Mouse (Mus musculus) liver, adult 2 months (tissue): ENCODE results near the gene Kat6b. TPM values are rescaled to one million over a fixed set of nuclear protein-coding genes. Genes with fewer than 3 reads are reported as not detected.
A peak's percentile ranks its signal among the peaks of the same experiment; 100 is the strongest.

Experiments used
- DNase-seq: peaks from one replicate; pipeline ENCODE4 v3.0.0-alpha.2; 2011; ENCODE audit warnings: low read depth, low spot score; ENCODE audit errors: extremely low read depth
- H3K27ac ChIP-seq: fragments of 200-500 bp; replicated peaks from 2 replicates; pipeline ENCODE4 v1.5.1; 2012; ENCODE audit warnings: low read depth, mild to moderate bottlenecking, control low read depth, inconsistent platforms, low read length; ENCODE audit not compliant: insufficient read depth
- H3K27me3 ChIP-seq: fragments of 200-500 bp; 2 replicates; pipeline ENCODE4 v1.6.1; 2012; ENCODE audit warnings: mild to moderate bottlenecking, moderate library complexity, low read length, inconsistent platforms; ENCODE audit not compliant: control insufficient read depth, insufficient read depth
- H3K36me3 ChIP-seq: fragments of 200-500 bp; 2 replicates; pipeline ENCODE4 v1.6.1; 2012; ENCODE audit warnings: low read length, inconsistent platforms; ENCODE audit not compliant: control insufficient read depth, insufficient read depth
- H3K4me1 ChIP-seq: fragments of 200-500 bp; 2 replicates; pipeline ENCODE4 v1.6.1; 2011; ENCODE audit warnings: low read length; ENCODE audit not compliant: control insufficient read depth, insufficient read depth
- H3K4me3 ChIP-seq: fragments of 200-500 bp; 2 replicates; pipeline ENCODE4 v1.5.1; 2011; ENCODE audit warnings: low read depth, mild to moderate bottlenecking, control low read depth, low read length, moderate library complexity; ENCODE audit not compliant: insufficient read depth
- H3K79me2 ChIP-seq: fragments of 200-500 bp; 2 replicates; pipeline ENCODE4 v1.6.1; 2012; ENCODE audit warnings: inconsistent platforms, mild to moderate bottlenecking, low read length, moderate library complexity; ENCODE audit not compliant: control insufficient read depth, insufficient read depth
- H3K9ac ChIP-seq: fragments of 200-500 bp; 2 replicates; pipeline ENCODE4 v1.6.1; 2012; ENCODE audit warnings: low read depth, mild to moderate bottlenecking, control low read depth, inconsistent platforms, low read length
- CTCF ChIP-seq: fragments of 200-500 bp; IDR thresholded peaks from 2 replicates; pipeline ENCODE4 v1.5.1; 2011; ENCODE audit warnings: low read depth, low read length, control low read depth
- POLR2A ChIP-seq: fragments of 200-500 bp; IDR thresholded peaks from 2 replicates; pipeline ENCODE4 v1.6.1; 2011; ENCODE audit warnings: low read length, control low read depth; ENCODE audit not compliant: insufficient read depth; ENCODE audit errors: extremely low read depth
- WGBS: fragments of 180-500 bp; shearing (Covaris S2); methylation state at CpG from one replicate; pipeline ENCODE4 v1.1.7; 2018; 5-methylcytosine and 5-hydroxymethylcytosine counted together
- polyA plus RNA-seq: library from polyadenylated mRNA; depleted of rRNA; stranded (reverse); fragments of >200 nt; gene quantifications from 2 replicates; pipeline ENCODE4 v1.2.3, GENCODE M21; 2012
- total RNA-seq: library from RNA; depleted of rRNA; stranded (reverse); fragments of >200 nt; gene quantifications from 2 replicates; pipeline ENCODE4 v1.2.3, GENCODE M21; 2014

The Kat6b gene
- total and polyA plus RNA-seq, 2 experiments: 3.2 to 5.3 TPM

DNA sequence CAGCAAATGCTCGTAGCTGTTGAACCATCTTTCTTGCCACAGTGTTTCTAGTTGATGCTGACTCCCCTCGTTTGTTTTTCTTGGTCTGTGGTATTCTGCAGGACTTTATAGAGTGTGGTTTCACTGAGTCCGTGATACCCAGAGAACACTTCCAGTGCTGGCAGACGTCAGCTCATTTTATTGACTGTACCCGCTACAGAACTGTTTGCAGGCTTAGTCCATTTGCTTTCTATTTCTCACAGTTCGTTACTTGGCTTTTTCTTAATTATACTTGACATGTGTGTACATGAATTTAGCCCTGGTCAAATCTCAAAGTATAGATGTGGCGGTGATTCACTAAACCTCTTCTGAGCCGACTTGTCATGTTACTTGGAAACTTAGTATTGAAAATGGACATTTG is 95.6 kb downstream of the Kat6b start:
- no peak overlapping the region for H3K27ac ChIP-seq

DNA sequence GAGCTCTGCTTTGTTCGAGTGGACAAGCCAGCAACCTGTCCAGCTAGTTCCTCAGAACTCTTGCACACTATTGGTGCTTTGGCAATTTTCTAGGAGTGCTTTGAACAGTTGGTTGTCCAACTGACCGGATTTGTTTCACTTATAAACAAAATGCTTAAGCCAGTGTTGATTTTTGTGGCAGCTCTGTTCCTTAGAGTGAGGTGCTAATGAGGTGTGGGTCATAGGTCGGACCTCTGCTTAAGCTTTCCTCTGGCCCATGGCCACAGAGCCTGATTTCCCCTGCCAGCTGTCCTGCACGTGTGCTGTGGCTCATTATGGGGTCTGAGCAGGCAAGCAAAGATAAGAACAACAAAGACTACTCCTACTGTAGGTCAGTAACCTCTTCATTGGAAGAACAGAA is 100.0 kb downstream of the Kat6b start:
- Histone ChIP-seq H3K36me3 (no peaks in the 10 kb centered on the region), H3K4me1 (peaks cover 28% of the 10 kb centered on the region), H3K79me2 (peaks cover 28% of the 10 kb centered on the region; the same call in 1 of the 2 replicates), H3K4me3 (no peak overlapping the region), H3K27ac (no peak overlapping the region), H3K27me3 (no peaks in the 10 kb centered on the region), H3K9ac (no peak overlapping the region)
- 24% methylated on average over 4 of the region's 4 CpGs for WGBS
- TF ChIP-seq POLR2A (no peak), CTCF (no peak)
- DNase-seq: peak; percentile 61

More for the DNA sequence above, 95.6 kb downstream of the Kat6b start:
- H3K4me1 ChIP-seq: peaks cover 12% of the 10 kb centered on the region; the same call in 1 of the 2 replicates
- 0 out of 2 replicates have a peak overlapping the region, but pooled peaks have one; percentile 8 for H3K9ac ChIP-seq
- no peak overlapping the region for H3K4me3 ChIP-seq
- 55% methylated on average over 8 of the region's 8 CpGs for WGBS
- peak; percentile 53 for DNase-seq
- H3K79me2 ChIP-seq: peaks cover 33% of the 10 kb centered on the region; the same call in 1 of the 2 replicates
- TF ChIP-seq POLR2A (no peak), CTCF (no peak)
- H3K27me3 ChIP-seq: no peaks in the 10 kb centered on the region
- H3K36me3 ChIP-seq: no peaks in the 10 kb centered on the region

DNA sequence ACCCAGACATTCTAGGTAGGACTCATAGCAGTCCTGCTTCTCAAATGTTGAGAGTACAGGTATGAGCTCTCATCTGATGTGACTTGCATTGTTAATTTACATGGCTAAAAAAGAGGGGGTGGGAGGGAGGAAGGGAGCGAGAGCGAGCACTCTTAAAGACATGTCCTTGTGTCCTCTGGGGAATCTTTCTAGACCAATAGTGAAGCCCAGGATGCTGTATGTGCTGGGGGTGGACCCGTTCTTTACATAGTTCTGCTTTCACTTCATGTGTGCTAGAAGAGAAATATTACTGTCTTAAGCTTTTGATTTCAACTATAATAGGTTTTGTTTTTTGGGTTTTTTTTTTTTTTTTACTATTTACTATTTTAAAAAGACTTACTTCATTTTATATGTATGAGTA is 101.1 kb downstream of the Kat6b start:
- no peak for DNase-seq
- 94% methylated on average over 3 of the region's 3 CpGs for WGBS
- H3K9ac ChIP-seq: no peak overlapping the region

DNA sequence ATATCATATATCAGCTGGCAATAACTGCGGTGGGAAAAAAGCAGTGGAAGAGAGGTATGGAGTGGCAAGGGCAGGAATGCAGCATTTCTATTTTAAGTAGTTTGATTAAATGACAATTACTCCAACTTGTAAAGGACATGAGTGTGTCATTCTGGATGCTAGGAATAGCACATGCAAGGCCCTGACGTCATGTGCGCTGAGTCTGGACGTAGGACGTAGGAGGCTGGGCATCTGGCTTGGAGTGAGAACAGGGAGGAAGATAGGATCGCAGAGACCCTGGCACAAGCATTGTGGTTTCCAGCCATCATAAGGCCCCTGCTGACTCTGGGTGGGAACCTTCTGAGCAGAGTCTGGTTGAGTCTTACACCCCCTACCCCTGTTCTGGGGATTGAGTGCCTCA is 101.8 kb downstream of the Kat6b start:
- TF ChIP-seq CTCF (no peak), POLR2A (no peak)
- no peak overlapping the region for H3K9ac ChIP-seq
- WGBS: 97% methylated on average over 6 of the region's 6 CpGs
- peaks cover 23% of the 10 kb centered on the region for H3K4me1 ChIP-seq
- no peak overlapping the region for H3K4me3 ChIP-seq
- no peak for DNase-seq
- H3K27me3 ChIP-seq: no peaks in the 10 kb centered on the region
- H3K36me3 ChIP-seq: no peaks in the 10 kb centered on the region
- H3K79me2 ChIP-seq: peaks cover 27% of the 10 kb centered on the region; the same call in 1 of the 2 replicates
- H3K27ac ChIP-seq: no peak overlapping the region

More for the DNA sequence above, 101.1 kb downstream of the Kat6b start:
- peaks cover 29% of the 10 kb centered on the region; the same call in 1 of the 2 replicates for H3K79me2 ChIP-seq
- TF ChIP-seq CTCF (no peak), POLR2A (no peak)
- no peaks in the 10 kb centered on the region for H3K27me3 ChIP-seq
- H3K4me1 ChIP-seq: peaks cover 23% of the 10 kb centered on the region
- H3K36me3 ChIP-seq: no peaks in the 10 kb centered on the region
- H3K4me3 ChIP-seq: no peak overlapping the region
- no peak overlapping the region for H3K27ac ChIP-seq

DNA sequence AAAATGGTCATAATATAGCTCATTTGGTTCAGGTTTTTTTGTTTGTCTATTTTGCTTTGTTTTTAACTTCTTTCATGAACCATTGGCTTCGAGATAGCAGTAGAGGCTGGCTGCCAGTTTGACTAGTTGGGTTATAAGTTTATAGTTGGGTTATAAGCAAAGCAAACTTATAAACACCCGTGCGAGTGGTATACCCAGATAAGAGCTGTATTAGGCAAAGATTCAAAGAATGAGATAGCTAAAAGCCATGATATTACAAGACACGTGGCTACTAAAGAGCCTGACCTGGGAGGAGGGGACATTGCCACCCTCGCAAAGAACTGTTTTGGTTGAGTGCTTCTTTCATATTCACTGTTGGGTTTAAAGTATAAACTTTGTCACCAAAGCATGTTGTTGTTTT is 102.6 kb downstream of the Kat6b start:
- peaks cover 24% of the 10 kb centered on the region for H3K4me1 ChIP-seq
- H3K27ac ChIP-seq: no peak overlapping the region; the same call in 1 of the 2 replicates
- no peak for TF ChIP-seq POLR2A
- no peak for TF ChIP-seq CTCF
- peaks cover 28% of the 10 kb centered on the region; the same call in 1 of the 2 replicates for H3K79me2 ChIP-seq
- no peak overlapping the region for H3K4me3 ChIP-seq
- H3K36me3 ChIP-seq: no peaks in the 10 kb centered on the region
- no peak for DNase-seq
- H3K9ac ChIP-seq: no peak overlapping the region
- 68% methylated on average over 5 of the region's 5 CpGs for WGBS
- H3K27me3 ChIP-seq: no peaks in the 10 kb centered on the region

DNA sequence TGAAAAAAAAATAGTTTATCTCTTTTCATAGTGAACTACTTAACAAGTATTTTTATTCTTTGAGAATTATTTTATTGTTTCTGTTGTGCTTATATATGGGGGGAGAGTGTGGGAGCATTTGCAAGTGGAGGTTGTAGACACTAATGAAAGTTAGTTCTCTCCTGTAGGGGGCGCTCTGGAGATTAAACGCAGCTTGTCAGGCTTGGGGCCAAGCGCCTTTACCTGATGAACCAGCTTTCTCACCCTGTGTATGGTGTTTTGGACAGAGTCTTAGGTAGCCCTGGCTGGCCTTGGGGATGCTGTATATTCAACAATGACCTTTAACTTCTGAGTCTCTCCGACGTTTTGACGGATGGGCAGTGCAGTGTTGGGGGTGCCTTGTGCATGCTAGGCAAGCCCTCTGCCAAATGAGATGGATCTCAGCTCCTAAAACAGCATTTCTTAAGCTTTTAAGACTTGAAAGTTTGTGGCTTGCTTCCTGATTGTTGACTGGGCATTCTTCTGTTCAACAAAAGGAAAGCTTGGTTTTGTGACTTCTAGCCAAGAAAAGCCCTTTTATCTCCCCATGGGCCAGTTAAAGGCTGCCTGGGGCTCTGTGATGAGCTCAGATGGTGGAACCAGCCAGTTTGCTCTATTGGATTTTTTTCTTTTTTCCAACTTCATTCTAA is 103.4 kb downstream of the Kat6b start:
- no peaks in the 10 kb centered on the region for H3K27me3 ChIP-seq
- WGBS: 20% methylated on average over 6 of the region's 6 CpGs
- no peak for TF ChIP-seq POLR2A
- TF ChIP-seq CTCF: peak; percentile 50
- no peak overlapping the region for H3K4me3 ChIP-seq
- H3K36me3 ChIP-seq: no peaks in the 10 kb centered on the region
- H3K27ac ChIP-seq: peak overlapping the region; percentile 80
- peaks cover 21% of the 10 kb centered on the region; the same call in 1 of the 2 replicates for H3K79me2 ChIP-seq
- no peak overlapping the region for H3K9ac ChIP-seq
- H3K4me1 ChIP-seq: peaks cover 25% of the 10 kb centered on the region
- peak; percentile 82 for DNase-seq
